Mouse (Mus musculus) left cerebral cortex, postnatal 14 days (tissue): ENCODE results near the gene P3h1. TPM values are rescaled to one million over a fixed set of nuclear protein-coding genes. Genes with fewer than 3 reads are reported as not detected.

Experiments used
- DNase-seq, 2 experiments: peaks; one replicate each; pipeline ENCODE4 v3.0.0; 2021 to 2022; ENCODE audit warnings: low spot score in 2 of 2, mixed read lengths in 1 of 2
- intact Hi-C: fragments of 180-260 bp; cut with DNase I; formaldehyde crosslinking; loops from one replicate; pipeline ENCODE4 v1.15.1; 2025
- total RNA-seq, 2 experiments: library from RNA; stranded (reverse); gene quantifications; 2 replicates each; pipeline ENCODE4 v1.2.3; 2021

Gene P3h1
- total RNA-seq, 2 experiments from 2014 or later: 7.1 to 7.6 TPM

- intact Hi-C loops: no loop called here
- DNase-seq: no peak
These were observed 6.0 kb upstream of the P3h1 start for GRCm38 (mm10) chr4:119226751-119227150.

DNA sequence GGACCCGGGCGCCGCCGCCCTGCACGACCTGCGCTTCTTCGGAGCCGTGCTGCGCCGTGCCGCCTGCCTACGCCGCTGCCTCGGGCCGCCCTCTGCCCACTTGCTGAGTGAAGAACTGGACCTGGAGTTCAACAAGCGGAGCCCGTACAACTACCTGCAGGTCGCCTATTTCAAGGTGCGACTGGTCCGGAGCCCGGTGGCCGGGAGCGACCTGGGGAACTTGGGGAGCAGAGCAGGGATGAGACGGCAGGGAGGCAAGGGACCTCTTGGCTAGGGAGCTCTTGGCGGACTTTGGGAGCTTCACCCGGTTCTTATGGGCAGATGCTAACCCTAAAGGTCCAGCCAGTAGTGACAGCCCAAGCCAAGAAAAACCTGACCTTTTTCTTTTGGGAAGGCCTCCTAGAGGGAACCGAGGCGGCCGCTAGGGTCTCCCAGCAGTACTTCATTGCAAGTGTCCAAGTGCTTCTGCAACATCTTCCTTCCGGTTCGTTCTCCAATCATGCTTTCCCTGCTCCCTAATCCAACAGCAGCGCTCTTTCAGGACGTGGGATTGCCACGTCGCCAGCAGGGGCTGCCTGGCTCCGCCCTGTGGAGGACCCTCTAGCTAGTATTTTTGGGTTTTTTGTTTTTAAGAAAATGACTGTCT, 664 bp downstream of the P3h1 start:
- intact Hi-C loops: loop anchor here (10.0 kb wide), 1 partner anchor 301 kb away; the partner anchor contains the start of genes Foxj3 and Frg2f1
- DNase-seq: peak; percentile 33 to 68

GRCm38 (mm10) chr4:119234348-119234747, 1.6 kb downstream of the P3h1 start:
- DNase-seq: no peak
- intact Hi-C loops: loop anchor here (10.0 kb wide), 1 partner anchor 300 kb away; the partner anchor contains the start of genes Foxj3 and Frg2f1

- DNase-seq: no peak
- intact Hi-C loops: loop anchor here (10.0 kb wide), 1 partner anchor 296 kb away; the partner anchor contains the start of genes Foxj3 and Frg2f1
These were observed 5.9 kb downstream of the P3h1 start for GRCm38 (mm10) chr4:119238661-119239060.

DNA sequence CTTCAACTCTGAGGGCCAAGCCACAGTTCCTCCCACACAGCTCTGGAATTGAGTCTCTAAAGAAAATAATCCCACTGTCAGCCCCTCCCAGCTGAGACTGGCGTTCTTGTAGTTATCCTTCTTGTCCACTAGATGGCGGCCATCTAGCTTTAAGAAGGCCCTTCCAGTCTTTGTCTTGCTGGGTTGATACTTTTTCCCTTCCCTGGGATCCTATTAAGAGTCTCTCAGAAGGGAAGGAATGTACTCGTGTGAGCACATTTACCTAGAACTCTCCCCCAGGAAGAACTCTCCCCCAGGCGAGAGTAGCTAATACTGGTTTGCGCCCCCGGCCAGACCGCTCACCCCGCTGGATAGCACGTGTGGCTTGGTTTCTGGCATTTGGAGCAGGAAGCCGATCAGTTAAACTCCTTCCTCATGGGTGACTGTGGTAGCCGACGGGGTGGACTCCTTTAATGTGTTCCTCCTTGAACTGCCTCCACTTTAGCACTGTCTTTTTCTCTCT, 6.5 kb downstream of the P3h1 start:
- intact Hi-C loops: loop anchor here (10.0 kb wide), 1 partner anchor 296 kb away; the partner anchor contains the start of genes Foxj3 and Frg2f1
- DNase-seq: peak; percentile 54 to 73

DNA sequence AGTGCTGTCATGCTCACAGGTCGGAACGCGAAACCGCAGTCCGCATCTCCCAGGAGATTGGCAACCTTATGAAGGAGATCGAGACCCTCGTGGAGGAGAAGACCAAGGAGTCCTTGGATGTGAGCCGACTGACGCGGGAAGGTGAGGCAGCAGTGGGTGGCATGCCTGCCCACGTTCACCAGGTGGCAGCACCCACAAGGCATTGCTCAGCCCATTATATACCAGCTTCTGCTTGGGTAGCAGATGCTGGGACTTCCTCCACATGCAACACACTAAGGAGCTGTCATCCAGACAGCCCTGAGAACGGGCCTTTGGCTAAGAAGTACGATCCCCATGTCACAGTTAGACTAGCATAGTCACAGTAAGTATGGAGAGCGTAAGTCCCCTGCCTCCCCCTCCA, 8.9 kb downstream of the P3h1 start:
- intact Hi-C loops: loop anchor here (10.0 kb wide), 1 partner anchor 423 kb away; no protein-coding TSS in a partner anchor
- DNase-seq: peak; percentile 68 to 79

GRCm38 (mm10) chr4:119242571-119242970, 9.9 kb downstream of the P3h1 start:
- no peak for DNase-seq
- intact Hi-C loops: loop anchor here (10.0 kb wide), 1 partner anchor 422 kb away; no protein-coding TSS in a partner anchor

- peak; percentile 58 to 83 for DNase-seq
- intact Hi-C loops: loop anchor here (10.0 kb wide), 1 partner anchor 420 kb away; no protein-coding TSS in a partner anchor
These were observed 11.9 kb downstream of the P3h1 start for GRCm38 (mm10) chr4:119244468-119245240.

DNA sequence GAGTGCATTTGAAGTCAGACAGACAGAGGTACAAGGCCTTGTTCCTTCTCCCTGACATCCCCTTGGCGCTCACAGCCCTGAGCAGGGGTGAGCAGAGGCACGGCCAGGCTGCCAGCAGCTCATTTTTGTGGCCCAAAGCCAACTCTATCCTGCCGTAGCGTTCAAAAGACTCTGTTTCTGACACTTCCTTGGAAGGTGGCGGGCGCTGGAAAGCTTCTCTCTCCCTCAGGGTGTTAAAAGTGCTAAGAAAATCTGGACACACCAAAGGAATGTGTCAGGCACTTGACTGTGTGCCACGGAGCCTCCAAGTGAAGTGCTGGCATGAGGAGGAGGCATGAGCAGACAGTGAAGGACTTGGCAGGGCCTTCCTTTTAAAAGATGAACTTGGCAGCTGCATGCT, 12.8 kb downstream of the P3h1 start:
- intact Hi-C loops: loop anchor here (10.0 kb wide), 1 partner anchor 419 kb away; no protein-coding TSS in a partner anchor
- DNase-seq: peak; percentile 63 to 82

DNA sequence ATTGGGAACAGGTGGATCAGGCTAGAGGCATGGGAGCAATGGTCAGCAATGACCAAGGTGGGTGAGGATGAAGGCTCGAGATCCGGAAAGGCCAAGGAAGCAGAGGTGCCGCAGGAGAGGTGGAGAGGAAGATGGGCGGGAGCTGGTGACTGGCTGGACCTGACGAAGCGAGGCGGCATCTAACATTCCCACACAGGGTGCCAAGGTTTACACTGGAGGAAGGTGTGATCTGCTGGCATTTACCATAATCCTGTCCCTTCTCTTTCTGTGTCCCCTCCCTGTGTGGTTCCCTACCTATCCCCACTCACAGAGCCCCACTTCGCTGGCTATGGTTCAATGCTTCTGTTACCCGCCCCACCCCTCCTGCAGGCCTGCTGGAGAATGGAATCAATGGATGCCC, 13.2 kb downstream of the P3h1 start:
- intact Hi-C loops: loop anchor here (10.0 kb wide), 1 partner anchor 419 kb away; no protein-coding TSS in a partner anchor

DNA sequence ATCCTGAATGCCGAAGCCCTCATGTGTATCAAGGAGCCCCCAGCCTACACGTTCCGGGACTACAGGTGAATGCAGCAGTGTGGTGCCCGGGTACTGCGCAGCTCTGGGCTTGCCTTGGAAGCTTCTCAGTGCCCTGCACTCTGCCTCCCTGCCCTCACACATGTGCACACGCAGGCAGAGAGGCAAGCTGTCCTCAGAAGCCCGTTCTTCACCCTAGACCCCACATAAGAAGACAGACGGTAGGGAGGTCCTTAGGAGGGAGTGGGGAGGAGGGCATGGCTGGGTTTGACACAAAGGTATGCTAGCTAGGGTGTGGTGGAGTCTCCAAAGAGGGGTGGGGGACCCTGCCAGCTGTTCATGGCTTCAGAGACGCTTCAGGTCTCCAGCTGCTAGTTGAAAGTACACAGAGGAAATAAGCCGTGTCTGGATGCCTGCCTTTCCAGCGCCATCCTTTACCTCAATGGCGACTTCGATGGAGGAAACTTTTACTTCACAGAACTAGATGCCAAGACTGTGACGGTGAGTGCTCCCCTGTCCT, 14.0 kb downstream of the P3h1 start:
- no peak for DNase-seq
- intact Hi-C loops: loop anchor here (10.0 kb wide), 1 partner anchor 418 kb away; no protein-coding TSS in a partner anchor

More for the DNA sequence above, 13.2 kb downstream of the P3h1 start:
- DNase-seq: no peak

- intact Hi-C loops: loop anchor here (10.0 kb wide), 1 partner anchor 417 kb away; no protein-coding TSS in a partner anchor
- peak; percentile 62 to 77 for DNase-seq
These were observed 14.9 kb downstream of the P3h1 start for GRCm38 (mm10) chr4:119247462-119248235.

- intact Hi-C loops: loop anchor here (10.0 kb wide), 1 partner anchor 416 kb away; no protein-coding TSS in a partner anchor
- no peak for DNase-seq
These were observed 15.8 kb downstream of the P3h1 start for GRCm38 (mm10) chr4:119248407-119248965.

DNA sequence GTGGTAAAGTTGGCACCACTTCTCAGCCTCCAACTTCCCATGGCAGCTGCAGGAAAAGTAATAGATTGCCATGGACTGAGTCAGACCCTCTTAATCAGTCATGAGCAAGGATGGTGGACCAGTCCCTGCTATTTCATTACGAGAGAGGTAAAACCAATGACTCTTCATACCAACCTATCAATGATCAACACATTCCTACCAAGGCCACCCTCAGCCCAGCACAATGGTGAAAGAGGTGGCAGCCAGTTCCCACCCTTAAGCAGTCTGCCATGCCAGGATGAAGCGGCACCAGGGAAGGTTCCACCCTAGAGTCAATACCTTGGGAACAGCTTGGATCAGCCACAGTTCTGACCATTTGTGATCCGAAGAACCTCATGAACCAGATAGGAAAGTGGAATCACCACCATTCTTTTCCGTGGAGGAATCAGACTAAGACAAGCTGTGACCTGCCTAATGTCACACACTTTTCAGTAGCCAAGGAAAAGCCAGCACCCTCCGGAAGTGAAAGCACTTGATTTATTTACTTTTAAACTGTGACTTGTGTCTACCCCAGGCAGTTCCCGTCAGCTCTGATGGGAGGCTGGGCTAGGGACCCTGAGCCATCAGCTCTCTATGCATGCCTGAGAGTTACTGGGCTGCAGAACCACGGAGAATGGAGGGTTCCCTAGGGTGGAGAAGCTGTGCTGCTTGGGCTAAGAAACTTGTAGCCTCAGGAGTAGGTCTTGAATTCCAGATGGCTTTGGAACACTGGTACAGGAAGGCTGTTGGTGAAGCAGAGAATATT, 19.5 kb downstream of the P3h1 start:
- intact Hi-C loops: loop anchor here (5.0 kb wide), 1 partner anchor 40 kb away; the partner anchor contains the start of gene Ybx1
- no peak for DNase-seq

DNA sequence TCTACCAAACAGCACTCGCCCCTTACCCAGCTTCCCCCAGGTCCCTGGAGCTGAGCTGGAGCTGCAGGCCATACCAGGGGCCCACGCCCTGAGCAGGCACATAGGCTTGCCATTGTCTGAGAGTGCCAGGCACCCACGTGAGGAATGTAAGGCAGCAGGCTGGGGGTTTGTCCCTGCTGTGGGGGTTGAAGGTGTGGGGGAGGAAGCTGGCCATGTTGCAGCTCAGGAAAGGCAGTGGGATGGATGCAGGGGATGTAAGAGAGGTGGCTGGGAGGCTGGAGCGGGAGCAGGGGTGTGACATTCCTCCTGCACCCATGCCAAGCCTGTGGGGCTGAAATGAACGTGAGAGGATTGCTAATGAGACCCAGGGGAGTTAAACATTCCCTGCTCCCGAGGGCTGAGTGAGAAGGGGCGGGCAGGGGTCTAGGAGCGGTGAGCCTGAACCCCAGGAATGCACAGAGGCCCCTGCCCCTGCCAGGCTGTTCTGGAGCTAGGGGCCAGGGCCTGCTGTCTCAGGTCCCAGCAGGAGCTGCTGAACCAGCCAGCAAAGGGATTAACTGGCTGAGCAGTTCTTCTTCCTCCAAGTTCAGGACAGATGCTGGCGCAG, 21.4 kb downstream of the P3h1 start:
- intact Hi-C loops: loop anchor here (5.0 kb wide), 1 partner anchor 38 kb away; the partner anchor contains the start of gene Ybx1
- peak; percentile 45 to 53 for DNase-seq

DNA sequence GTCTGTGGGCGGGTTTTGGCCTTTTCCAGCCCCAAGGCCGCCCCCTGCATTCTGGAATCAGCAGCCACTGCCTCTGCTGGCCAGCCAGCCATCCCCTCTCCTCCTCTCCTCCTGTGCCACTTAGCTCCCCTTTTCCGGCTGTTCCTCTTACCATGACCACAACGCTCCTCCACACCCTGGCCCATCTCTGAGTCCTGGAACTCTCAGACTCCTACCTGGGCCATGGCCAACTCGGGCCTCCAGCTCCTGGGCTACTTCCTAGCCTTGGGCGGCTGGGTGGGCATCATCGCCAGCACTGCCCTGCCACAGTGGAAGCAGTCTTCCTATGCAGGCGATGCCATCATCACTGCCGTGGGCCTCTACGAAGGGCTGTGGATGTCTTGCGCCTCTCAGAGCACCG, 22.6 kb downstream of the P3h1 start, which contains the start of gene Cldn19:
Gene Cldn19 (plus strand): TSS at position 64 of the 400 bp plus-strand sequence.
- intact Hi-C loops: no loop called here
- DNase-seq: no peak

DNA sequence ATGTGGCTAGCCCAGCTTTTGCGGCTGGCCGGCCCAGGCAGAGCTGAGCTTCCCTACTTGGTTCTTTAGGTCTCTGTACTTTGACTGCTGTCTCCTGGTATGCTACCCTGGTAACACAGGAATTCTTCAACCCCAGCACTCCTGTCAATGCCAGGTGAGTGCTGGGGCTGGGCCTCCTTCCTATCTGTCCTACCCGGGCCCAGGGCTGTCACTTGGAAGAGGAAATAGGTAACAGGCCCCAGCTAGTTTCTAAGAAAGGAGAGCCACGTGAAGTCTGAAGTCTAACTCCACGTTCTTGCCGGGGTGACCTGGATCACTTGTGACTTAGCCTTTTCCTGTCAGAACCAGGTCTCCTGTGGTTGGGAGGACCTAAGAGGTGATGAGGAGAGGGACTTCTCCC, 24.4 kb downstream of the P3h1 start:
- intact Hi-C loops: no loop called here

More for the DNA sequence above, 24.4 kb downstream of the P3h1 start:
- no peak for DNase-seq
